Mouse (Mus musculus) heart, embryonic 14.5 days (tissue): ENCODE measurements around the gene Myh3. TPM values are rescaled to one million over a fixed set of nuclear protein-coding genes. Genes with fewer than 3 reads are reported as not detected.
A peak's percentile ranks its signal among the peaks of the same experiment; 100 is the strongest.

Experiments used
- ATAC-seq: fragments of 200-750 bp; cut with Nextera tagmentation; 2 replicates; pipeline ENCODE4 v1.8.0; 2017; ENCODE audit warnings: low read depth, moderate TSS enrichment; ENCODE audit not compliant: insufficient number of reproducible peaks, insufficient read depth, low FRiP score
- H3K27ac ChIP-seq, 2 experiments: fragments of 200-500 bp in 1 of 2; fragments of 300-500 bp in 1 of 2; sonication (generic) in 1 of 2; replicated peaks in 1 of 2; 2 replicates each; pipeline ENCODE4 v1.5.1; 2012 to 2014; ENCODE audit warnings: low read depth in 2 of 2, low read length in 2 of 2, control low read depth in 1 of 2, mild to moderate bottlenecking in 1 of 2, mixed read lengths in 1 of 2; ENCODE audit not compliant: control insufficient read depth in 1 of 2, insufficient read depth in 1 of 2
- H3K27me3 ChIP-seq: fragments of 300-500 bp; sonication (generic); 2 replicates; pipeline ENCODE4 v1.6.1; 2014; ENCODE audit warnings: mild to moderate bottlenecking, low read length, control low read depth; ENCODE audit not compliant: control insufficient read depth, insufficient read depth
- H3K36me3 ChIP-seq: fragments of 300-500 bp; sonication (generic); 2 replicates; pipeline ENCODE4 v1.6.1; 2014; ENCODE audit warnings: mild to moderate bottlenecking, control low read depth, low read length, mixed read lengths; ENCODE audit not compliant: control insufficient read depth, insufficient read depth
- H3K4me1 ChIP-seq, 2 experiments: fragments of 200-500 bp in 1 of 2; fragments of 300-500 bp in 1 of 2; sonication (generic) in 1 of 2; 2 replicates each; pipeline ENCODE4 v1.6.1; 2012 to 2014; ENCODE audit warnings: low read length in 2 of 2, control low read depth in 1 of 2, mixed read lengths in 1 of 2; ENCODE audit not compliant: control insufficient read depth in 2 of 2, insufficient read depth in 2 of 2
- H3K4me2 ChIP-seq: fragments of 300-500 bp; sonication (generic); 2 replicates; pipeline ENCODE4 v1.6.1; 2014; ENCODE audit warnings: mild to moderate bottlenecking, low read length
- H3K4me3 ChIP-seq, 2 experiments: fragments of 200-500 bp in 1 of 2; fragments of 300-500 bp in 1 of 2; sonication (generic) in 1 of 2; 2 replicates each; pipeline ENCODE4 v1.5.1; 2012 to 2014; ENCODE audit warnings: low read length in 2 of 2, mild to moderate bottlenecking in 2 of 2, control low read depth in 1 of 2, low read depth in 1 of 2, moderate library complexity in 1 of 2; ENCODE audit not compliant: control insufficient read depth in 1 of 2, insufficient read depth in 1 of 2
- H3K9ac ChIP-seq: fragments of 300-500 bp; sonication (generic); 2 replicates; pipeline ENCODE4 v1.6.1; 2014; ENCODE audit warnings: mild to moderate bottlenecking, low read length
- H3K9me3 ChIP-seq: fragments of 300-500 bp; sonication (generic); 2 replicates; pipeline ENCODE4 v1.6.1; 2016; ENCODE audit warnings: low read length, control low read depth; ENCODE audit not compliant: control insufficient read depth
- WGBS: fragments of 180-500 bp; shearing (Covaris S2); extraction: QIAGEN DNeasy Blood & Tissue Kit; methylation state at CpG from one replicate; pipeline ENCODE4 v1.1.7; 2014; 5-methylcytosine and 5-hydroxymethylcytosine counted together
- polyA plus RNA-seq: library from polyadenylated mRNA; unstranded; fragments of >200 nt; fragmentation: Nextera tagmentation; extraction: Ambion mirVana; gene quantifications from 2 replicates; pipeline ENCODE4 v1.2.1, GENCODE M21; 2014

The Myh3 gene
- 0.57 TPM in 1 of 2 replicates, not detected in the other for polyA plus RNA-seq

- no peak for ATAC-seq
- H3K9ac ChIP-seq = no peak within 1 kb of the TSS
- H3K4me1 ChIP-seq = peaks cover 4 to 5% of the 10 kb centered on the region in 2 experiments; a peak in 2 of 4 replicates
- H3K27ac ChIP-seq = no peak within 1 kb of the TSS
- no peak within 1 kb of the TSS for H3K4me3 ChIP-seq
- no peaks in the 10 kb centered on the region for H3K9me3 ChIP-seq
- WGBS = 83% methylated on average over 5 of the region's 5 CpGs
- no peak within 1 kb of the TSS for H3K4me2 ChIP-seq
- H3K36me3 ChIP-seq = no peaks in the 10 kb centered on the region
- peaks cover 4% of the 10 kb centered on the region; the same call in 1 of the 2 replicates for H3K27me3 ChIP-seq
Observed at GRCm38 (mm10) chr11:67078000-67078399, at the start of gene Myh3. Myh3 (plus strand) TSS chr11:67078300.

- H3K27me3 ChIP-seq = no peaks in the 10 kb centered on the region
- 53% methylated on average over 16 of the region's 16 CpGs for whole genome bisulfite sequencing
- H3K4me2 ChIP-seq = no peak overlapping the region
- no peaks in the 10 kb centered on the region for H3K9me3 ChIP-seq
- ATAC-seq = no peak
- H3K9ac ChIP-seq = no peak overlapping the region
- H3K4me3 ChIP-seq = no peak overlapping the region
- H3K36me3 ChIP-seq = no peaks in the 10 kb centered on the region
- no peak overlapping the region for H3K27ac ChIP-seq
- H3K4me1 ChIP-seq = no peaks in the 10 kb centered on the region
Observed at GRCm38 (mm10) chr11:67030904-67031602, 47.0 kb upstream of the Myh3 start.

- ATAC-seq = no peak
- Histone ChIP-seq H3K27ac (no peak overlapping the region), H3K4me2 (no peak overlapping the region), H3K27me3 (no peaks in the 10 kb centered on the region), H3K9me3 (no peaks in the 10 kb centered on the region), H3K36me3 (peaks cover 5% of the 10 kb centered on the region), H3K4me3 (no peak overlapping the region), H3K9ac (no peak overlapping the region), H3K4me1 (no peaks in the 10 kb centered on the region)
- WGBS = 64% methylated on average over 2 of the region's 2 CpGs
Observed at GRCm38 (mm10) chr11:67031603-67031915, 46.5 kb upstream of the Myh3 start.

- ATAC-seq = no peak
- Histone ChIP-seq H3K4me2 (no peak overlapping the region), H3K27me3 (no peaks in the 10 kb centered on the region), H3K9ac (no peak overlapping the region), H3K27ac (no peak overlapping the region), H3K4me3 (no peak overlapping the region), H3K4me1 (no peaks in the 10 kb centered on the region), H3K36me3 (peaks cover 36% of the 10 kb centered on the region), H3K9me3 (no peaks in the 10 kb centered on the region)
- 59% methylated on average over 4 of the region's 4 CpGs for WGBS
Observed at GRCm38 (mm10) chr11:67034775-67035485, 43.2 kb upstream of the Myh3 start.

DNA sequence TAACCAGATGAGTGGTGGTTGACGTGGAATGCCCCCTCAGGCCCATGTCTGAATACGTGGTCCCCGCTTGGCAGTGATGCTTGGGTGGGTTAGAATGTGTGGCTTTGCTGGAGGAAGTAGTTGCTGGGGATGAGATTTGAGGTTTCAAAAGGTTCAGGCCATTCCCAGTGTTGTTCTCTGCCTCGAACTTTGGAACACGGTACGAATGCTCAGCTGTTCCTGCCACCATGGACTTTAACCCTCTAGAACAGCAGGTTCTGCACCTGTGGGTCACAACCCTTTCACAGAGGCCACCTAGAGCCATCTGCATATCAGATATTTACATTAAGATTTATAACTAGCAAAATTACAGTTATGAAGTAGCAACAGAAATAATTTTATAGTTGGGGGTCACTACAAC, 41.9 kb upstream of the Myh3 start:
- no peak overlapping the region for H3K4me3 ChIP-seq
- no peak overlapping the region for H3K27ac ChIP-seq
- H3K4me2 ChIP-seq = no peak overlapping the region
- no peak for ATAC-seq
- WGBS = 86% methylated on average over 6 of the region's 6 CpGs
- peaks cover 49% of the 10 kb centered on the region for H3K36me3 ChIP-seq
- H3K4me1 ChIP-seq = peaks cover 3 to 4% of the 10 kb centered on the region in 2 experiments; a peak in 2 of 4 replicates
- no peaks in the 10 kb centered on the region for H3K27me3 ChIP-seq
- H3K9ac ChIP-seq = no peak overlapping the region
- H3K9me3 ChIP-seq = no peaks in the 10 kb centered on the region

GRCm38 (mm10) chr11:67036892-67037291, 41.2 kb upstream of the Myh3 start:
- 94% methylated on average over 9 of the region's 9 CpGs for WGBS
- H3K9me3 ChIP-seq = no peaks in the 10 kb centered on the region
- H3K4me1 ChIP-seq = peaks cover 3 to 4% of the 10 kb centered on the region in 2 experiments; a peak in 2 of 4 replicates
- H3K4me2 ChIP-seq = no peak overlapping the region
- H3K27ac ChIP-seq = no peak overlapping the region
- peaks cover 55% of the 10 kb centered on the region for H3K36me3 ChIP-seq
- ATAC-seq = no peak
- no peak overlapping the region for H3K9ac ChIP-seq
- no peak overlapping the region for H3K4me3 ChIP-seq
- no peaks in the 10 kb centered on the region for H3K27me3 ChIP-seq

GRCm38 (mm10) chr11:67039799-67040198, 38.3 kb upstream of the Myh3 start:
- Histone ChIP-seq H3K4me2 (no peak overlapping the region), H3K36me3 (peaks cover 56% of the 10 kb centered on the region)
- WGBS = 87% methylated on average over 3 of the region's 3 CpGs

More at GRCm38 (mm10) chr11:67039799-67040198, 38.3 kb upstream of the Myh3 start:
- Histone ChIP-seq H3K9ac (no peak overlapping the region), H3K27me3 (no peaks in the 10 kb centered on the region), H3K4me3 (no peak overlapping the region), H3K9me3 (no peaks in the 10 kb centered on the region), H3K4me1 (peaks cover 3 to 4% of the 10 kb centered on the region in 2 experiments; a peak in 2 of 4 replicates), H3K27ac (peak overlapping the region in 1 of 2 experiments; percentile 61; a peak in 1 of 4 replicates)
- no peak for ATAC-seq
